Mouse (Mus musculus) frontal cortex, postnatal 10 days (tissue): ENCODE measurements around the gene Il25.
A peak's percentile ranks its signal among the peaks of the same experiment; 100 is the strongest.
"Not testable (repeated sequence)": the region's sequence is repeated elsewhere in the genome, so short reads cannot be mapped to it uniquely, and the experiment has no call there.

ENCODE experiments used
- DNase-seq, 2 experiments: peaks; one replicate each; pipeline ENCODE4 v3.0.0; 2022; ENCODE audit warnings: low spot score in 2 of 2, mixed read lengths in 1 of 2

Il25 gene

DNA sequence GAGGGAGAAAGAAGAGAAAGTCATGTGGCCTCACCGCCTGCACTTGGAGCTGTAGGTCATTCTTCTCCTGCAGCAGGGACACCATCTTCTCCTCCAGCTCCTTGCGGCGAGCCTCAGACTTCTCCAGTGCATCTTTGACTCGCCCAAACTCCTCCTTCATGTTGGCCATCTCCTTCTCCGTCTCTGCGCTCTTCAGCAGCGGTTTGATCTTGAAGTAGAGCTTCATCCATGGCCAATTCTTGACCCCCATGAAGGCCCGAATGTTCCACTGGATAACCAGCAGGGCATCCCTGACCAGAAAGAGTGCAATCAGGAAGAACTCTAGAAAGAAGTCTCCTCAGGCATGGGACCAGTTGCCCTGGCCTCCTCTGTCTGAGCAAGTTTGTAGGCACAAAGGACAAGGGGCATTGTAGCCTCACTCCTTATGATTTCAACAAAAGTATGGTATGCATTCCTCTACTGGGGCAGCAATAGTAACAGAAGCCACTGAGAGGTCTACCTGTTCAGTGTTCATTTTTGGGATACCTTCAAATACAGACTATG is 21.2 kb downstream of the Il25 start:
- DNase-seq: no peak

DNA sequence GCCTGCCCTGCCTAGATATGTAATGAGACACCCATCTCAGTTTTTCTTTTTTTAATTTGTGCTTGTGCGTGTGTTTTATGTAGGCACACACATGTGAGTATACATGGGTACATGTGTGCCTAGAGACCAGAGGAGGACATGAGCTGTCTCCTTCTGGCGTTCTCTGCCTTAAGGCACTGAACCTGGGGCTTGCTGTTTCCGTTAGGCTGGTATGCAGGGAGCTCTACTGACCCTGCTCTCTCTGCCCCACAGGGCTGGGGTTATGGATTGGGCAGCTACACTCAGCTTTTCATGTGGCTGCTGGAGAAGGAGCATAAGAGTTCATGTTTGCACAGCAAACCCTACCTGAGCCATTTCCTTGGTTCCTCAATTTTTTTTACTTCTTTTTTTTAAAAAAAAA is 22.0 kb downstream of the Il25 start:
- DNase-seq: no peak

DNA sequence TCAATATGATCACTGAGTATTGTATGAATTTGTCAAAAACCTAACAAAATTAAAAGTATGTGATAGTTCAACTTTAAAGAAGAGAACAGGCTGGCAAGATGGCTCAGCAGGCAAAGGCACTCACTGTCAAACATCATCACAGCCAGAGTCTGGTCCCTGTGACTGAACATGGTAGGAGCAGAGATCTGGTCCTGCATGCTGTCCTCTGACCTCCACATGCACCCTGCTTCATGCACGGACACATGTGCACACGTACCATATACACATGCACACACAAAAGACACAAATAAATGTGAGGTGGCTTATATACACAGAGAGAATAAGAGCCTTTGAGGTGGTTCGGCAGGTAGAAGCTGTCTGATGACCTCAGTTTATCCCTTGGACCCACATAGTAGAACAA is 23.0 kb downstream of the Il25 start:
- DNase-seq: no peak

DNA sequence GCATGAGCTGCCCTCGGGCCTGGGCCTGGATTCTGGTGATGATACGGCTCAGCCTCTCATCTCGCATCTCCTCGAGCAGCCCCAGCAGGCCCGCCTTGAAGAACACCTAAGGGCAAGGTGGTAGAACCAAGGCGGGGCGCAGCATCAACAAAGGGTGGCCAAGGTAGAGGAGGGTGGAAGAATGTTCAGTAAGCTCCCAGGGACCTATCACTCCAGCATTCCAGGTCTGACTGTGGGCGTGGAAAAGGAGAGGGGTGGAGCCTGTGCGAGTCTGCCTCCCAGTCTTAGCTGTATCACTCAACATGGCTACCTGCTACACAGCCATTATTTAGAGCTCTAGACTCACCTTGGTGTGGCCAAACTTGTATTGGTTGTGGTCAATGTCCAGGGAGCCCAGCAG is 24.0 kb downstream of the Il25 start:
- no peak for DNase-seq

DNA sequence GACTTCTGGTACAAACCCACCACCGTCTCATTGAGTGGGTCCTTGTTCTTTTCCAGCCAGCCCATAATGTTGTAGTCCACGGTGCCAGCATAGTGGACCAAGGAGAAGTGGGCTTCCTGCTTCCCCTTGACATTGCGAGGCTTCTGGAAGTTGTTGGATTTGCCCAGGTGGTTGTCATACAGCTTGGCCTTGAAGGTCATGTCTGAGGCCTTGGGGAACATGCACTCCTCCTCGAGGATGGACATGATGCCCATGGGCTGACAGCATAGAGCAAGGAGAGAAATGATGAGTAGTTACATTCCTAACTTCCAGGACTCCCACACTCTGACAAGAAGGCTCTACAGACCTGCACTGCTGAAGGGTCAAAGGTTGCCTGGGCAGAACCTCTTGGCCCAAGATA is 26.0 kb downstream of the Il25 start:
- DNase-seq: no peak

DNA sequence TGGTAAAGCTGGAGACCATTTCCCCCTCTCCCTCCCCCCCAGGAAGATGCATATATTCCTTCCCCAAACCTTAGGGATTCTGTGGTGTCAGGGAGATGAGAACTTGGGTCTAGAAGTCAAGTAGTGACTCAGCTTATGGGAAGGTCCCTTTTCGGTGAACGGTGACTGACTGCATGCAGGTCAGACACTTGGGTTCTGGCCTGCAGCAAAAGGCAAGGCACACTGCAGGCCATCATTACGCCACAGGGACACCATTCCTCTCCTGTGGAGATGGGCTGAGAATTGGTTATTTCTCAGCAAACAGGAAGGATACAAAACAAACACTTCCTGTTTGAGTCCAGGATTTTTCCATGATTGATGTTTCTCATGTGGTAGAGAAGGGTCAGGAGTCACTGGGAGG is 26.7 kb downstream of the Il25 start:
- DNase-seq: no peak

DNA sequence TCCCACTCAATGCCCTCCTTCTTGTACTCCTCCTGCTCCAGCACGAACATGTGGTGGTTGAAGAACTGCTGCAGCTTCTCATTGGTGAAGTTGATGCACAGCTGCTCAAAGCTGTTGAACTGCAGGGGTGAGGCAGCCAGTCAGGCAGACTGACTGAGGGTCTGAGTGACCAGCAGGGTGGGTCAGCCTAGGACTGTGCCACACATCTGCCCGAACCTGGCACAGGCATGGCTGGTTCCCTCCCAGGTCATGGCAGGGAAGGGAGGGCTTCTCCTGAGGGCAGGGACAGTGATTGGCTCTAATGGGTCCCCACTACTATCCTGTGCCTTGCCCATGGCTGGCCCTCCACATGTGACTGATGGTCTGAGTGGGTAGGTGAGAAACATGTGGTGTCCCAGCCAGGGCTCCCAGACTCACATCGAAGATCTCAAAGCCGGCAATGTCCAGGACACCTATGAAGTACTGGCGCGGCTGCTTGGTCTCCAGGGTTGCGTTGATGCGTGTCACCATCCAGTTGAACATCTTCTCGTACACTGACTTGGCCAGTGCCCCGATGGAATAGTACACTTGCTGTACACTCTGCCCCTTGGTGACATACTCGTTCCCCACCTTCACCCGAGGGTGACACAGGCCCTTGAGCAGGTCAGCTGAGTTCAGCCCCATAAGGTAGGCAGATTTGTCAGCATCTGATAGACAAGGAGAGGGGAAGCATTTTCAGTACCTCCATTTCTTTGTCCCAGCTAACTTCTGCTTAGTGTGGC is 27.5 kb downstream of the Il25 start:
- not testable (repeated sequence) for DNase-seq

DNA sequence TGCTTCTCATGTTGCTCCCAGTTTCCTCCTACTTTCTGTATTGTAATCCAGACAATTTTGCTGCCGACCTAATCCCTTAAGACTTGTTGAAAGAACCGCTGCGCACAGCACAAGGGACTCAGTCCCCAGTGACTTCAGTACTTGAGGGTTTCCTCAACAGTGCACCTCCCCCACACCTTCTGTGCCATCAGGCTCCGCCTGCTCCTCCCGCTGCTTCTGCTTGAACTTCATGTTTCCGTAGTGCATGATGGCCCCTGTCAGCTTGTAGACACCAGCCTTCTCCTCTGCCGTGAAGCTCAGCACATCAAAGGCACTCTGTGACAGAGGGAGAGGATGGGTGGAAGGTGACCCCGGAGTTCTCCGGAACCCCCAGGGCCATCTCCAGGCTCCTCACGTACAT is 28.3 kb downstream of the Il25 start:
- DNase-seq: no peak

DNA sequence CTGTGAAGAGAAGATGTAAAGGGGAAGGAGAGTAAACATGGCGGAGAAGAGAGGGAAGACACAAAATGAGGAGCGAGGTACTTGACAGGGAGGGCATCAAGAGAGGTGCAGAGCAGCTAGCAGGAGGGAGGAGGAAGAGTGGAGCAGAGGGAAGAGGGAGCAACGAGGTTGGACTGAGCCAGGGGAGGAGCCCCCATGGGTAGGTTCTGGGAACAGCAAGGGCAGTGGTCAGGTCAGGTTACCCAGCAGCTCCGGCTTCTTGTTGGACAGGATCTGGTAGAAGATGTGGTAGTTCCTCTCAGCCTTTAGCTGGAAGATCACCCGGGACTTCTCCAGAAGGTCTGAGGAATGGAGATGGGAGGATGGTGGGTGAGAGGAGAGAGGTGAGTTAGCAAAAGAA is 29.0 kb downstream of the Il25 start:
- no peak for DNase-seq

DNA sequence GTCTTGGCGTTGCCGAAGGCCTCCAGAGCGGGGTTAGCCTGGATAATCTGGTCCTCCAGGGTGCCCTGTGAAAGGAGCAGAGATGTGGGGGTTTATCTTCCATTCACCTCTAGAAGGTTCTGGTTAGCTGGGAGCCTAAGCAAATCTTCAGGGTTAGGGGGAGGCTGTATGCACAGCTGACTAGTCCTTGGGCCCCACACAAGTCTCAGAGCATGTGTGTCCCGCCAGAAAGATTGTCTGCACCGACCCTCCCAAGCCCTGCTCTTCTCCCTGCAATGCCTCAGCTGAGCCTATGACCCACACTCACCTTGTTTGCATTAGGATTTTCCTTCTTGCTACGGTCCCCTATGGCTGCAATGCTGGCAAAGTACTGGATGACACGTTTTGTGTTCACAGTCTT is 30.2 kb downstream of the Il25 start:
- DNase-seq: no peak

DNA sequence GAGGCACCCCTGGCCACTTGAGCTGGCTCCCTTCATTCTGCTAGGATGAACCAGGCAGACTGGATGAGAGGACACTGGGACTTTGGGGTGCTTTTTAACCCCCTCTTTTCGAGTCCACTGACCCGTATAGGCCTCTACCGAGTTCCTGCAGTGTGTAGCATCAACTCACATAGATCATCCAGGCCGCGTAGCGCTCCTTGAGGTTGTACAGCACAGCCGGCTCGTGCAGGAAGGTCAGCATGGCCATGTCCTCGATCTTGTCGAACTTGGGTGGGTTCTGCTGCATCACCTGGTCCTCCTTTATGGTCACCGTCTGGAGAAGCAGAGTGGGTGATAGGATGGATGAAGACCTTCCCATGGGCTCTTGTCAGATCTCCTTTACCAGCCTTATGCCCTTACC is 31.2 kb downstream of the Il25 start:
- DNase-seq: no peak

DNA sequence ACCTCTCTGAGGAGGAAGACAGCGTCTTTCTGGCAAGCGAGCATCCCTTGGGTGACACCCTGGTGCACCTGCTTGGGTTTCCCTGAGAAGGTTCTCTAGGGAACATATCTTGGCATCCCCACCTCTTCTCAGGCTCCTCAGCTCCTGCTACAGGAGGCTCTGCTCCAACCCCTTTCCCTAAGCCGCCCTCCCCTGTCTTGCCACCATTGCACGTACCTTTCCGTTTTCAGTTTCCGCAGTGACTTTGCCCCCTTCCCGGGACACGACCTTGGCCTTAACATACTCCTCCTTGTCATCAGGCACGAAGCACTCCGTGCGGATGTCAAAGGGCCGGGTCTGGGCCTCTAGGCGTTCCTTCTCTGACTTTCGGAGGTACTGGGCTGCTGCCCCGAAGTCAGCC is 32.5 kb downstream of the Il25 start:
- no peak for DNase-seq

DNA sequence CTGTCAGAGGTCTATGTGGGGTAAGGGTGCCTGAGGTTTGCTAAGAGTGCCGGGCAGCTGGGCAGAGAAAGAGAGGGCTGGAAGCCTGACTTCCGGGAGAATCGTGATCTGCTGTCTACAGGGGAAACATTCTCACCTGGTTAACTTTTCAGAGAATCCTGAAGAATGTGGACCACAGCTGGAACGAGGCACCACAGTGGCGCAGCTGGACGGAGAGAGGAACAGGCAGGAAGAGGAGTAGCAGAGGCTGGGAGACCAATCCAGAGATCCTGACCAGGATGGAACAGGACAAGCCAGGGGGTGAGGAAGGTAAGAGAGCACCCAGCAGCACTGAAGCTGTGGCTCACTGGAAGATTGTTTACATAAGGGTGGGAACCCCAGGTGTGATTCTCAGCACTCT is 33.1 kb downstream of the Il25 start:
- no peak for DNase-seq

DNA sequence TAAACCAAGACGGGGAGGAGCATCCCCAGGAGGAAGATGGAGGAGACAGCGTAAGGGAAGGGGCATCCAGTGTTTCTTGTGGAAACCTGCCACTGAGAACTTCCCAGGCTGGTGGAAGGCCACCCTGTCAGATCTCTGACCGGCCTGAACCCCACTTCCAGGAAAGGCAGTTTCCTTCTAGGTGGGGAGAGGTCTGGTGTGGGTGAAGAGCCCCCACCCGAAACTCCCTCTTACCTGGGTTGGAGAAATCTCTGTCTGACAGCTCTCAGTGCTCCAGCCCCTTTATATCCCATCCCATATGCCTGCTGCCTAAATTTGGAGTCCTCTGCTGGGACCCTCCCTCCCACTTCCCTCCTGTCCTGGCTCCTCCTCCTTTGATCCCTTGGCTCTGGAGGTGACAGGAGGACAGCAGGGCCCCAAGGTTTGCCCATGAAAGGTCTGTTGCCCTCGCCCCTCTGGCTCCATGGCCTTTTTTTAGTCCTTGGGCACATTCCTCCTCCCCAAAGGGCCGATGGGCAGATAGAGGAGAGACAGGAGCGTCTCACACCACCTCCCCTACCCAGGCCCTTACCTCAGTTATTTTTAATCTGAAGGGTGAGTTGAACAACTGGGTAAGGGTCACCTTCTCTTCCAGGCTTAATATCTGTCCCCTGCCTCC is 34.0 kb downstream of the Il25 start, which contains the start of gene Myh6:
Gene Myh6, minus strand, starts transcription at position 608 of the 658 bp plus-strand sequence.
- no peak for DNase-seq

DNA sequence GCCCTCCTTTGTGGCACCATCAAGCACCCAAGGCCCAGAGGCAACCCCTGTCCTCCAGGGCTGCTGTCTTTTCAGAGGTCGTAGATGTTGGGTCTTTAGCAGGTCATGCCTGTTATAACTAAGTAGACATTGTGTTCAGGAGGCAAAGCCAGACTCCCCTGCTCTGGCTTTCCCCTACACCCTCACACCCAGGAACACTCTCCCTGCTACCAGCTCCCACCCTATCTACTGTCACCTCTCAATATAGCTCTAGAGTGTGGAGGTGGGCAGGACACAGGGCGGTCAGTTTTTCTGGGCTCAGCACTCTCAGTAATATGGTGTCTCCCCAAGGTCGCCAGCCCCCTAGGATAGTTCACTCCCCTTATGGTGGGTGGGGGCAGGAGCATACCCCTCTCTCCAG is 35.4 kb downstream of the Il25 start:
- no peak for DNase-seq

DNA sequence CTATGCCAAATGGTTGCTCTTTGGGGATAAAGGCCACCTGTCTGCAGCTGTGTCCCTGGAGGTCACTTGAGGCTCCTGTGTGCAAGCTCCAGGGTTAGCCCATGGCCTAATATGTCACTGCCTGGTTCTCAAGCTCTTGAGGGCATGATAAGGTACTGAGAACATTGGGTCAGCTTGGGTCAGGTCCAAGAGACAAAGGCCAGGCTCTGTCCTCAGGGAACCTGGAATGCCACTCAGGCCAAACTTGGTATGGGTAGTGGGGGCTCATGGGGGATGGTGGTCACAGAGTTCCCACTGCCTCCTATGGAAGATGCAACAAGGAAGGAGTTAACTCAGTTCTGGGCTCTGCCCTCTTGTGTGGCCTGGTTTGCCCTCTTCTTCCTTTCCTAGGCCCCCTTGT is 35.8 kb downstream of the Il25 start:
- no peak for DNase-seq

DNA sequence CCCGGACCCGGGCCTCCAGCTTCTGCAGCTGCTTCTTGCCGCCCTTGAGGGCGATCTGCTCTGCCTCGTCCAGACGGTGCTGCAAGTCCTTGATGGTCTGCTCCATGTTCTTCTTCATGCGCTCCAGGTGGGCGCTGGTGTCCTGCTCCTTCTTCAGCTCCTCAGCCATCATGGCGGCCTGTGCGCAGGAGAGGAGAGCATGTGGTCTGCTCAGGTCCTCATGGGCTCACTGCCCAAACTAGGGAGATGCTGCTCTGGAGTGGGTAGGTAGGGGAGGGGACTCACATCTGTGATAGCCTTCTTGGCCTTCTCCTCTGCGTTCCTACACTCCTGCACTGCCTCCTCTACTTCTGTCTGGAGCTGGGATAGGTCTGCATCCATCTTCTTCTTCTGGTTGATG is 40.3 kb downstream of the Il25 start:
- DNase-seq: not testable (repeated sequence)

DNA sequence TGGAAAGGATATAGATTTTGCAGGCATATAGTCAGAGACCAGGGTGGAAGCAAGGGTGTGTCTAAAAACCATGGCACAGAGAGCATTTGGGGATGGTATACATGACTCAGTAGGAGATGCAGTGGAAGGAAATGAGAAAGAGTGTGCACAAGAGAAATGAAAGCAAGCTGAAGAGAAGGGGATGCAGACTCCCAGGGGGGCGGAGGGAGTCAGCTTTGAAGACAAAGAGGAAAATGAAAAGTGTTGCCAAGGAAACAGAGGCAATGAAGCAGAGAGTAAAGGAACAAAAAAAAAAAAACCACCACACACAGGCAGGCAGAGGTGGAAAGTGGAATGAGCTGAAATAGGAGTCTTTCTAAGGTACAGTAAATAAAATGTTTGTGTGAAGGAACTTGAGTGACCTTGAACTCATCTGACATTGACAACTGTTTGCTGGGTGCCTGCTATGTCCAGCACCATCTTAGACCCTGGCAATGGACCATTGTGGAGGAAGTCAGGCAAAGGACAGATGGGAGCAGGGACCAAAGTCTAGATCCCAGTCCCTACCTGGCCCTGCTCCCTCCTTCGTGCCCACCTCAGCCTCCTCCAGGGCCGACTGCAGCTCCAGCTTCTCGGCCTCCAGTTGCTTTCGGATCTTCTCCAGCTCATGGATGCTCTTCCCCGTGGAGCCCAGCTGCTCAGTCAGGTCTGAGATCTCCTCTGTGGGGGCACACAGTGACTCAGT is 41.7 kb downstream of the Il25 start:
- DNase-seq: peak; percentile 47 to 55

DNA sequence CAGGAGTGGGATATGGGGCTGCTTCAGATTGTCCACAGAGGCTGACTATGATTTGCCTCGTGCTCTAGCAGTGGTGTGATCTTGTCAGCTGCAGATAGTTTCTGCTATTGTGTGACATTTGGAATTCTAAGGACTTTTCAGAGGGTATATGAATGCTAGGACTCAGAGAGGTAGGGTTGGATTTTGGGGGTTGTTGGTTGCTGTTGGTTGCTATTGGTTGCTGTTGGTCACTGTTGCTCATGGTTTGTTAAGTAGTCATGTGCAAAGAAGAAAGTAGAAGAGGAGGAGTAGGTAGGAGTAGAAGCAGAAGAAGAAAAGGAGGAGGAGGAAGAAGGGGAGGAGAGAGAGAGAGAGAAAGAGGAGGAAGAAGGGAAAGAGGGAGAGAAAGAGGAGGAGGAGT is 44.1 kb downstream of the Il25 start, which contains the start of gene Gm17428:
Gene Gm17428, plus strand, starts transcription at position 301 of the 400 bp plus-strand sequence.
- DNase-seq: no peak

DNA sequence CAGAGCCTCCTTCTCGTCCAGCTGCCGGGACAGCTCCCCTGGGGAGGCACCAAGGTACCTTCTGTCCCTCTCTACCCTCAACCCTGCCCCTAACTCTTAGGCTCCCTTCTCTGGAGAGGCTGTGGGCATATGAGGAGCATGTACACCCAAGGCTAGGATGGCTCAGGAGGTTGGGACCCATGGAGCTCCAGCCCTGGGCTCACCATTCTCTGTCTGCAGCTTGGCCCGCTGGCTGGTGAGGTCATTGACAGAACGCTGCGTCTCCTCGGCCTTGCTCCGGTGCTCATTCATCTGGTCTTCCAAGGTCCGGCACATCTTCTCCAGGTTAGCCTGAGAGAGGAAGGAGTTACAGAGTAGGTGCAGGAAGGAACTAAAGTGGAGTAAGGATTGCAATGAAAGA is 46.2 kb downstream of the Il25 start:
- DNase-seq: no peak

DNA sequence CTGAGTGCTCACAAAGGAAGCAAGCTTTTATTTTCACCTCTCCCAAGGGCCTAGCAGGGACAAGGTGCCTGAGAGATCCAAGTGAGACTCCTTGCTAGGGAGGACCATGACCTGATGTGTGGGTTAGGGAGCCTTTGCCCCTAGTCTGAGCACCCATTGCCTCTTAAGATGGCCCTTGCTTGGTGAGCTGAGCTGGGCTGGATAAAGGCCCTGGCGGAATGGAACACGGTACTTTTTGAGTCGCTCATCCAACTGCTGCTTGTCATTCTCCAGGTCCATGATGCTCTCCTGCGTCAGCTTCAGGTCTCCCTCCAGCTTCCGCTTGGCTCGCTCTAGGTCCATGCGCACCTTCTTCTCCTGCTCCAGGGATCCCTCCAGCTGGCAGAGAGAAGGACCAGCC is 49.4 kb downstream of the Il25 start:
- no peak for DNase-seq
